Mouse (Mus musculus) myocyte (in vitro differentiated cells): ENCODE measurements around the gene Arhgap10. TPM values are rescaled to one million over a fixed set of nuclear protein-coding genes. Genes with fewer than 3 reads are reported as not detected.

Experiments used
- H3K27me3 ChIP-seq: one replicate; pipeline ENCODE4 v1.6.1; 2011; ENCODE audit not compliant: control insufficient read depth, insufficient read depth, insufficient read length
- H3K36me3 ChIP-seq: one replicate; pipeline ENCODE4 v1.6.1; 2011; ENCODE audit not compliant: control insufficient read depth, insufficient read depth
- H3K4me2 ChIP-seq: one replicate; pipeline ENCODE4 v1.6.1; 2011; ENCODE audit warnings: low read depth, control low read depth
- H3K4me3 ChIP-seq: one replicate; pipeline ENCODE4 v1.5.1; 2011; ENCODE audit warnings: mild to moderate bottlenecking, control low read depth, moderate library complexity
- H3K79me2 ChIP-seq: one replicate; pipeline ENCODE4 v1.6.1; 2011; ENCODE audit not compliant: control insufficient read depth, insufficient read depth
- H3ac ChIP-seq: one replicate; pipeline ENCODE4 v1.6.1; 2011; ENCODE audit not compliant: control insufficient read depth, insufficient read length
- CEBPB ChIP-seq: IDR thresholded peaks from 2 replicates; pipeline ENCODE4 v1.6.1; 2011; ENCODE audit warnings: mild to moderate bottlenecking, moderate library complexity; ENCODE audit not compliant: poor library complexity, insufficient read depth, severe bottlenecking
- E2F4 ChIP-seq: IDR thresholded peaks from one replicate; pipeline ENCODE4 v1.6.1; 2011; ENCODE audit warnings: mild to moderate bottlenecking, control low read depth, moderate library complexity; ENCODE audit not compliant: insufficient read depth
- MAX ChIP-seq: IDR thresholded peaks from one replicate; pipeline ENCODE4 v1.6.1; 2011; ENCODE audit warnings: low read depth, mild to moderate bottlenecking, control low read depth
- MYOD1 ChIP-seq, 3 experiments: IDR thresholded peaks; one replicate each; pipeline ENCODE4 v1.6.1; 2011; ENCODE audit warnings: control low read depth in 2 of 3, low read depth in 2 of 3, mild to moderate bottlenecking in 2 of 3, moderate library complexity in 1 of 3; ENCODE audit not compliant: insufficient read length in 2 of 3, control insufficient read depth in 1 of 3
- MYOG ChIP-seq, 3 experiments: IDR thresholded peaks; one replicate each; pipeline ENCODE4 v1.6.1; 2011; ENCODE audit warnings: control low read depth in 2 of 3, low read depth in 2 of 3, mild to moderate bottlenecking in 2 of 3; ENCODE audit not compliant: insufficient read length in 2 of 3, control insufficient read depth in 1 of 3, insufficient read depth in 1 of 3
- POLR2A ChIP-seq: IDR thresholded peaks from one replicate; pipeline ENCODE4 v1.6.1; 2011; ENCODE audit warnings: low read depth, mild to moderate bottlenecking, control low read depth, moderate library complexity; ENCODE audit not compliant: insufficient read length
- POLR2AphosphoS2 ChIP-seq: IDR thresholded peaks from one replicate; pipeline ENCODE4 v1.6.1; 2011; ENCODE audit warnings: low read depth, control low read depth; ENCODE audit not compliant: insufficient read length
- REST ChIP-seq: IDR thresholded peaks from one replicate; pipeline ENCODE4 v1.6.1; 2011; ENCODE audit warnings: mild to moderate bottlenecking, control low read depth, moderate library complexity; ENCODE audit not compliant: insufficient read depth, insufficient read length
- SRF ChIP-seq: IDR thresholded peaks from one replicate; pipeline ENCODE4 v1.6.1; 2011; ENCODE audit warnings: low read depth; ENCODE audit not compliant: control insufficient read depth, insufficient read length
- TCF12 ChIP-seq: IDR thresholded peaks from one replicate; pipeline ENCODE4 v1.6.1; 2011; ENCODE audit warnings: mild to moderate bottlenecking, control low read depth; ENCODE audit not compliant: poor library complexity, insufficient read depth, severe bottlenecking
- TCF3 ChIP-seq: IDR thresholded peaks from one replicate; pipeline ENCODE4 v1.6.1; 2011; ENCODE audit warnings: low read depth, control low read depth; ENCODE audit not compliant: insufficient read length
- USF1 ChIP-seq: IDR thresholded peaks from one replicate; pipeline ENCODE4 v1.6.1; 2011; ENCODE audit warnings: low read depth, mild to moderate bottlenecking, control low read depth, moderate library complexity
- polyA plus RNA-seq: library from polyadenylated mRNA; unstranded; fragments of >200 nt; fragmentation: generic; extraction: Trizol; gene quantifications from one replicate; pipeline ENCODE4 v1.2.1, GENCODE M21; 2012; ENCODE audit warnings: missing spikeins

The Arhgap10 gene
- polyA plus RNA-seq, 1 experiment: 18.1 TPM

GRCm38 (mm10) chr8:77422632-77423252 lies 95.0 kb downstream of the Arhgap10 start:
- H3K79me2 ChIP-seq: no peaks in the 10 kb centered on the region
- H3K4me3 ChIP-seq: no peak overlapping the region
- no peak overlapping the region for H3ac ChIP-seq
- no peak overlapping the region for H3K4me2 ChIP-seq
- no peak for TF ChIP-seq SRF
- TF ChIP-seq REST: no peak
- TF ChIP-seq POLR2AphosphoS2: no peak
- TF ChIP-seq POLR2A: no peak
- no peak for TF ChIP-seq MYOG (IDR thresholded peaks at IDR 0.05; ENCODE audit: control insufficient read depth in 1 of 3, insufficient read depth in 1 of 3, insufficient read length in 2 of 3, low read depth in 2 of 3)
- TF ChIP-seq USF1: no peak
- no peak for TF ChIP-seq CEBPB
- TF ChIP-seq MAX: no peak
- TF ChIP-seq TCF12: no peak
- TF ChIP-seq E2F4: no peak
- TF ChIP-seq MYOD1 (IDR thresholded peaks at IDR 0.05; ENCODE audit: control insufficient read depth in 1 of 3, insufficient read length in 2 of 3, low read depth in 2 of 3): no peak
- TF ChIP-seq TCF3: no peak
- no peaks in the 10 kb centered on the region for H3K36me3 ChIP-seq
- H3K27me3 ChIP-seq: no peaks in the 10 kb centered on the region

- Histone ChIP-seq H3K4me3 (no peak overlapping the region), H3K27me3 (no peaks in the 10 kb centered on the region), H3ac (no peak overlapping the region), H3K4me2 (no peak overlapping the region), H3K36me3 (no peaks in the 10 kb centered on the region), H3K79me2 (no peaks in the 10 kb centered on the region)
- TF ChIP-seq USF1: no peak
- TF ChIP-seq MYOD1 (IDR thresholded peaks at IDR 0.05; ENCODE audit: control insufficient read depth in 1 of 3, insufficient read length in 2 of 3, low read depth in 2 of 3): no peak
- TF ChIP-seq POLR2AphosphoS2: no peak
- no peak for TF ChIP-seq MYOG (IDR thresholded peaks at IDR 0.05; ENCODE audit: control insufficient read depth in 1 of 3, insufficient read depth in 1 of 3, insufficient read length in 2 of 3, low read depth in 2 of 3)
- no peak for TF ChIP-seq E2F4
- no peak for TF ChIP-seq REST
- no peak for TF ChIP-seq TCF3
- no peak for TF ChIP-seq SRF
- TF ChIP-seq CEBPB: no peak
- TF ChIP-seq MAX: no peak
- TF ChIP-seq TCF12: no peak
- no peak for TF ChIP-seq POLR2A
Observed at GRCm38 (mm10) chr8:77421596-77421995, 96.2 kb downstream of the Arhgap10 start.

- TF ChIP-seq POLR2A: no peak
- TF ChIP-seq POLR2AphosphoS2: no peak
- TF ChIP-seq E2F4: no peak
- no peak for TF ChIP-seq MYOG (IDR thresholded peaks at IDR 0.05; ENCODE audit: control insufficient read depth in 1 of 3, insufficient read depth in 1 of 3, insufficient read length in 2 of 3, low read depth in 2 of 3)
- no peak for TF ChIP-seq CEBPB
- TF ChIP-seq TCF12: no peak
- no peak for TF ChIP-seq MYOD1 (IDR thresholded peaks at IDR 0.05; ENCODE audit: control insufficient read depth in 1 of 3, insufficient read length in 2 of 3, low read depth in 2 of 3)
- no peak for TF ChIP-seq USF1
- TF ChIP-seq SRF: no peak
- no peak for TF ChIP-seq MAX
- TF ChIP-seq REST: no peak
- no peak for TF ChIP-seq TCF3
- H3K4me2 ChIP-seq: no peak overlapping the region
- H3K27me3 ChIP-seq: no peaks in the 10 kb centered on the region
- H3K36me3 ChIP-seq: no peaks in the 10 kb centered on the region
- H3ac ChIP-seq: no peak overlapping the region
- H3K4me3 ChIP-seq: no peak overlapping the region
- H3K79me2 ChIP-seq: no peaks in the 10 kb centered on the region
Observed at GRCm38 (mm10) chr8:77419731-77420130, 98.0 kb downstream of the Arhgap10 start.

GRCm38 (mm10) chr8:77416738-77417137 lies 101.0 kb downstream of the Arhgap10 start:
- no peaks in the 10 kb centered on the region for H3K79me2 ChIP-seq
- H3K4me2 ChIP-seq: no peak overlapping the region
- TF ChIP-seq TCF3: no peak
- no peak for TF ChIP-seq TCF12
- TF ChIP-seq SRF: no peak
- no peak for TF ChIP-seq MAX
- TF ChIP-seq REST: no peak
- TF ChIP-seq POLR2AphosphoS2: no peak
- no peak for TF ChIP-seq CEBPB
- TF ChIP-seq MYOD1 (IDR thresholded peaks at IDR 0.05; ENCODE audit: control insufficient read depth in 1 of 3, insufficient read length in 2 of 3, low read depth in 2 of 3): no peak
- no peak for TF ChIP-seq MYOG (IDR thresholded peaks at IDR 0.05; ENCODE audit: control insufficient read depth in 1 of 3, insufficient read depth in 1 of 3, insufficient read length in 2 of 3, low read depth in 2 of 3)
- no peak for TF ChIP-seq USF1
- TF ChIP-seq POLR2A: no peak
- no peak for TF ChIP-seq E2F4
- H3ac ChIP-seq: no peak overlapping the region
- no peaks in the 10 kb centered on the region for H3K27me3 ChIP-seq
- no peak overlapping the region for H3K4me3 ChIP-seq
- peaks cover 23% of the 10 kb centered on the region for H3K36me3 ChIP-seq
